Mouse (Mus musculus) heart, adult 2 months (tissue): ENCODE results near the gene Rln3.

Source experiments
- CTCF ChIP-seq: fragments of 200-600 bp; IDR thresholded peaks from 2 replicates; pipeline ENCODE4 v1.8.1; 2022; ENCODE audit warnings: antibody characterized with exemption, mild to moderate bottlenecking, moderate library complexity
- EP300 ChIP-seq: fragments of 200-500 bp; IDR thresholded peaks from 2 replicates; pipeline ENCODE4 v1.6.1; 2011; ENCODE audit warnings: low read depth, low read length, control low read depth; ENCODE audit not compliant: insufficient read depth
- POLR2A ChIP-seq: fragments of 200-500 bp; IDR thresholded peaks from 2 replicates; pipeline ENCODE4 v1.6.1; 2011; ENCODE audit warnings: mild to moderate bottlenecking, low read depth, low read length, control low read depth; ENCODE audit not compliant: insufficient read depth

DNA sequence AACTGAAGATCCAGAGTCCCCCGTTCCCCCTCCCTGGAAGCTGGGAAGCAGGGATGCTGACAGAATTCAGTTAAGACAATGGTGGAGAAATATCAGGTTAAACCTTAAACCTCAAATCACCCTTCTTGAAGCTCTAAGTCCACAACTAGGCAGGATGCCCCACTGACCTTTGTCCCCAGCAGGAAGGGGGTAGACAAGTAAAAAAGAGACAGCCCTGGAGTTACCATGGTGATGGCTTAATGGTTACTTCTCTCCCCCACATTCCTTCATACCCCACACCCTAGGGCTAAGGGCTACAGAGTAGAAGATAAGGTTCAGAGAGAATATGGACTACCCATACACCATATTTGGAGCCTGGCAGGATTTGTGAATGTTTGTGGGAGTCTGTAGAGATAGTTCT lies 21.2 kb downstream of the Rln3 start:
- TF ChIP-seq POLR2A (no peak), CTCF (no peak), EP300 (no peak)
